Mouse (Mus musculus): ENCODE results near the gene Tbx6.

DNA sequence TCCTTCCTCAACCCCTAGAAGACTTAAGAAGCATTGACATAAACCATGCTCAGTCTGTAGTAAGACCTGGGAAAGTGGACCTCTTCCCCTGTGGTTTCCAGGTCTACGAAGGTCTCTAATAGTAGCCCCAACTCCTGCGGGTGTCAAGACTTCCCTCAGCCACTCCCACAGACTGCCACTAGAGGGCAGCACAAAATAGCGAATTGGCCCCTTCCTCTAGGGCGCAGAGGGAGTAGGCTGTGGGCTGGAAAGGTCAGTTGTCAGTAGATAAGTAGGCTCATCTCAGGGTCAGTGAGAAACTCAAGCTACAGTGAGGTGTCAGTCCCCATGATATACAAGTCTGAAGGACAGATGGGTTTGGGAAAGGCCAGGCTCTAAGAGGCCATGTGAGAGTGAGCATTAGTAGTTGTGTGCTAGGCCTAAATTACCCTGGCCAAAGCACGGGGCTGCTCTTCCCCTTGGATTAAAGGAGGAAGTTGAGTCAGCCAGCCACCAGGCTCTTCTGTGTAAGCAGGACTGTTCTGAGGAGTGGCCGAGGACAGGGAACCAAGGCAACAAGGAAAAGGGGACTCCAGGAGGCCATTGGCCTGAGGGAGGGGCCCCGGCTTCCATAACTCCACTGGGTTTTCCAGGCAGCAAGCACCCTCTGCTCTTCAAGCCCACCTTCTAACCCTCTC lies 40.7 kb downstream of the Tbx6 start:
- peak; percentile 95 for TF ChIP-seq CTCF (IDR thresholded peaks at IDR 0.05; ENCODE audit: borderline replicate concordance, insufficient read depth, low read depth, low read length)
- peak; percentile 39; the same call in 1 of the 2 replicates for TF ChIP-seq POLR2A (IDR thresholded peaks at IDR 0.05; ENCODE audit: borderline replicate concordance, insufficient read depth, low read length)
